Mouse (Mus musculus): ENCODE measurements around the gene Tie1.

GRCm38 (mm10) chr4:118427768-118428451, 62.0 kb downstream of the Tie1 start, which contains the start of gene Elovl1:
- TF ChIP-seq CTCF (conservative IDR thresholded peaks at IDR 0.05; ENCODE audit: insufficient read depth, insufficient read length, low read depth, low read length) (peak; percentile 35), POLR2A (IDR thresholded peaks at IDR 0.05; ENCODE audit: low read depth, low read length) (peak; percentile 49)
